Mouse (Mus musculus): Measurements from ENCODE around the gene AC124108.1. TPM values are rescaled to one million over a fixed set of nuclear protein-coding genes. Genes with fewer than 3 reads are reported as not detected.

Gene AC124108.1
- polyA plus RNA-seq, 1 experiment from 2014 or later = not detected

DNA sequence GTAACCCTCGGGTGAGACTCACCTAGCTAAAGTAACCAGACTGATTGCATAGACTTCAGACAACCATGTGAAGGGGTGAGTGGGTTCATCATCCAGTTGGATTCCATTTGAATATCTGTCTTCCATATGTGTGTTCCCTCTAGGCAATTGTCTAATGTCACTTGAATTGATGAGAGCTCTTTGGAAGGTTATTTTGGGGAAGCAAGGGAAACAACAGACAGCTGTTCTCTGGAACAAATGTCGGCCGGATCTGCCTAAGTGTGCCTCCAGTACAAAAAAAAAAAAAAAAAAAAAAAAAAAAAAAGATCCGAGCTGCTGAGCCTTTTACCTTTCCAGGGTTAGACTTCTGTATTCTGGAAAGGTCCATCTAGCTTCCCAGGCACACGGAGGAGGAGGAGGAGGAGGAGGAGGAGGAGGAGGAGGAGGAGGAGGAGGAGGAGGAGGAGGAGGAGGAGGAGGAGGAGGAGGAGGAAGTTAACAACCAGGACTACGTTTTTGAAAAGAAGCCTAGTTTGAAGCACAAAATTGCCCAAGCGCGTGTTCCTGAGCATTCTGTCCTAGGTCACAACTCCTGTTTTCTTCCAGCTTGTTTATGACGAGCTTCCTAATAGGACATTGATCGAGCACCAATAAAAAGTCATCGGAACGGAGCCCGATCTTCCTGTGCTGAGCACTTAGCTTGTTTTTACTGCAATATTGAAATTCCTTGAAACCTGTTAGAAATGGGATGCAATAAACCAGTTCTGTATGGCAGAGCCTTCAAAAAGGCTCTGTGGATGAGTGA, 35.2 kb downstream of the AC124108.1 start:
- Histone ChIP-seq H3K9ac (ENCODE audit: low read depth, low read length) (no peak overlapping the region), H3K27me3 (replicated peaks; ENCODE audit: control insufficient read depth, insufficient read depth, low read length) (no peaks in the 10 kb centered on the region), H3K4me3 (ENCODE audit: low read depth, low read length) (no peak overlapping the region), H3K36me3 (ENCODE audit: control insufficient read depth, insufficient read depth) (no peaks in the 10 kb centered on the region), H3K4me1 (replicated peaks; ENCODE audit: control insufficient read depth, insufficient read depth, low read length) (no peaks in the 10 kb centered on the region), H3K27ac (ENCODE audit: low read depth, low read length) (no peak overlapping the region), H3K4me2 (replicated peaks; ENCODE audit: low read depth) (no peak overlapping the region), H3K9me3 (ENCODE audit: control insufficient read depth) (no peaks in the 10 kb centered on the region)
- no peak for TF ChIP-seq CTCF (IDR thresholded peaks at IDR 0.05; ENCODE audit: low read depth)
- no peak for ATAC-seq
- WGBS = 65% methylated on average over 13 of the region's 13 CpGs

DNA sequence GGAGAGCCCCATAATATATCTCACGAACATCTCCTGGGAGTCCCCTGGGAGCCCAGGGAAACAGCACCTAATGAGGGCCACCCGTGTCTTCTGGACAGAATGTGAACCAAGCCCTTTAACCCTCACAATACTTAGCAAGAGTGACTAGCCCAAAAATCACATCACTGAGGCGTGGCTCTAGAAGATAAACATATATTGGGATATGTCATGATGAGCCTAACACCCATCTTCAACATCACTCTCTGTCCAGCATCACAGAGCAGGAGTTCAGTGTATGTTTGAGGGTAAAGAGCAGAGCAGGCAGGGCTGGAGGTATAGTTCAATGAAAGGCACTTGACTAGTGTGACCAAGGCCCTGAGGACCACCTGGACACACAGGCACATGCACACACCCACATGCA, 38.4 kb downstream of the AC124108.1 start, which contains the start of gene Gm10188:
TSS of gene Gm10188 (minus strand) at position 101 of the 400 bp plus-strand sequence.
- Histone ChIP-seq H3K36me3 (ENCODE audit: control insufficient read depth, insufficient read depth) (no peaks in the 10 kb centered on the region), H3K4me1 (replicated peaks; ENCODE audit: control insufficient read depth, insufficient read depth, low read length) (no peaks in the 10 kb centered on the region), H3K27ac (ENCODE audit: low read depth, low read length) (no peak within 1 kb of the TSS), H3K4me2 (replicated peaks; ENCODE audit: low read depth) (no peak within 1 kb of the TSS), H3K9ac (ENCODE audit: low read depth, low read length) (no peak within 1 kb of the TSS), H3K27me3 (replicated peaks; ENCODE audit: control insufficient read depth, insufficient read depth, low read length) (peaks cover 5% of the 10 kb centered on the region; the same call in 1 of the 2 replicates), H3K9me3 (ENCODE audit: control insufficient read depth) (no peaks in the 10 kb centered on the region), H3K4me3 (ENCODE audit: low read depth, low read length) (no peak within 1 kb of the TSS)
- TF ChIP-seq CTCF (IDR thresholded peaks at IDR 0.05; ENCODE audit: low read depth) = no peak
- ATAC-seq = no peak
- WGBS = 88% methylated on average over 3 of the region's 3 CpGs

DNA sequence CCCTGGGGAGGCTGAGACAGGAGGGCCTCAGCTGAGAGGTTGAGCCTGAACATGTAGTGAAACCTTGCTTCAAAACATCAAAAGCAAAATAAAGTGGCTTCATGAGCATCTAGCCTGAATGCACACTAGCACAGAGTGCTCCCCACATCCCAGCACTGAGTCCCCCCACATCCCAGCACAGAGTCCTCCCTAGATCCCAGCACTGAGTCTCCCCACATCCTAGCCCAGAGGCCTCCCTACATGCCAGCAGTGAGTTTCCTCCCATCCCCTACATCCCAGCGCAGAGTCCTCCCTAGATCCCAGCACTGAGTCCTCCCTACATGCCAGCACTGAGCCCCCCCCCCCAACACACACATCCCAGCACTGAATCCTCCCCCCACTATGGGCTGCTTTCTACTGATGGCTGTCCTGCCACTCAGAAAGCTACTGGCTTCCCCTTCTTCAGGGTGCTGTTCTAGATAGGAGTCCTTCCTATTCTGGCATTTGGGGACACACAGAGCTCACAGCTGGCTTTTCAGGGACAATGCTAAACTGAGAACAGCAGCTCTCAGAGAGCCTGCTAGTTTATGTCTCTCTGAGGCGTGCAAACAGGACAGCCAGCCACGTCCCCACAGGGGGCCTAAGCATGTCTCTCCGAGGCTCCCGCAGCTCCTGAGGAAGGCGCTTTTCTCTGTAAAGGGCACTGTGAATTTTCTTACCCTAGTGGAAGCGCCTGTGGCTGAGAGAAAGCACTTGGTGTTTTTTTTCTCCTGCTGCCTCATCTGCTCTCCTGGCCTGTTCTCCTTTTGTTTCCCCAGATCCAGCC, 40.4 kb downstream of the AC124108.1 start:
- TF ChIP-seq CTCF (IDR thresholded peaks at IDR 0.05; ENCODE audit: low read depth) = no peak
- H3K4me2 ChIP-seq (replicated peaks; ENCODE audit: low read depth) = no peak overlapping the region
- no peaks in the 10 kb centered on the region for H3K4me1 ChIP-seq (replicated peaks; ENCODE audit: control insufficient read depth, insufficient read depth, low read length)
- H3K9me3 ChIP-seq (ENCODE audit: control insufficient read depth) = no peaks in the 10 kb centered on the region
- no peaks in the 10 kb centered on the region for H3K36me3 ChIP-seq (ENCODE audit: control insufficient read depth, insufficient read depth)
- H3K9ac ChIP-seq (ENCODE audit: low read depth, low read length) = no peak overlapping the region
- H3K27me3 ChIP-seq (replicated peaks; ENCODE audit: control insufficient read depth, insufficient read depth, low read length) = peaks cover 7% of the 10 kb centered on the region; the same call in 1 of the 2 replicates
- WGBS = 56% methylated on average over 7 of the region's 7 CpGs
- ATAC-seq = no peak
- H3K4me3 ChIP-seq (ENCODE audit: low read depth, low read length) = no peak overlapping the region
- no peak overlapping the region for H3K27ac ChIP-seq (ENCODE audit: low read depth, low read length)

DNA sequence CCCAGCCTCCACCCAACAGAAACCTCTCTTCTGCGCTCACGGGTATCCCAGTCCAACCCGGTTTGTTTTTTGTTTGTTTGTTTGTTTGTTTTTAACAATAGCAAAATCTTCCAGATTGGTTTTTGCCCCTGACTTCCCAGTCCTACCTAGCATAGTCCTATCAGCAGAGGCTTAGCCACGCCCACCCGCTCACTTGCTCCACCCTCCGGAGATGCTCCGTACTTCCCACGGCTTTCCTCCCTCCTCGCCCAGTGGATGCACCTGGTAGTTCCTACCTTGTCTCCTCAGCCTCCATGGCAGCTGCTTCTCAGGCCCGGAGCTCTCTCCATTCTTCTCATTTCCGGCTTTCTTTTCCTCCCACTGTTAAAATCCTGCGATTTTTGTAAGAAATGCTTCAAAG, 42.3 kb downstream of the AC124108.1 start:
- 19% methylated on average over 12 of the region's 12 CpGs for WGBS
- H3K4me3 ChIP-seq (ENCODE audit: low read depth, low read length) = no peak overlapping the region
- H3K36me3 ChIP-seq (ENCODE audit: control insufficient read depth, insufficient read depth) = no peaks in the 10 kb centered on the region
- no peaks in the 10 kb centered on the region for H3K9me3 ChIP-seq (ENCODE audit: control insufficient read depth)
- H3K9ac ChIP-seq (ENCODE audit: low read depth, low read length) = no peak overlapping the region
- ATAC-seq = peak; percentile 53; the same call in 1 of the 2 replicates
- no peak overlapping the region for H3K4me2 ChIP-seq (replicated peaks; ENCODE audit: low read depth)
- peak; percentile 64 for TF ChIP-seq CTCF (IDR thresholded peaks at IDR 0.05; ENCODE audit: low read depth)
- no peaks in the 10 kb centered on the region for H3K4me1 ChIP-seq (replicated peaks; ENCODE audit: control insufficient read depth, insufficient read depth, low read length)
- H3K27ac ChIP-seq (ENCODE audit: low read depth, low read length) = no peak overlapping the region
- H3K27me3 ChIP-seq (replicated peaks; ENCODE audit: control insufficient read depth, insufficient read depth, low read length) = peaks cover 7% of the 10 kb centered on the region; the same call in 1 of the 2 replicates

DNA sequence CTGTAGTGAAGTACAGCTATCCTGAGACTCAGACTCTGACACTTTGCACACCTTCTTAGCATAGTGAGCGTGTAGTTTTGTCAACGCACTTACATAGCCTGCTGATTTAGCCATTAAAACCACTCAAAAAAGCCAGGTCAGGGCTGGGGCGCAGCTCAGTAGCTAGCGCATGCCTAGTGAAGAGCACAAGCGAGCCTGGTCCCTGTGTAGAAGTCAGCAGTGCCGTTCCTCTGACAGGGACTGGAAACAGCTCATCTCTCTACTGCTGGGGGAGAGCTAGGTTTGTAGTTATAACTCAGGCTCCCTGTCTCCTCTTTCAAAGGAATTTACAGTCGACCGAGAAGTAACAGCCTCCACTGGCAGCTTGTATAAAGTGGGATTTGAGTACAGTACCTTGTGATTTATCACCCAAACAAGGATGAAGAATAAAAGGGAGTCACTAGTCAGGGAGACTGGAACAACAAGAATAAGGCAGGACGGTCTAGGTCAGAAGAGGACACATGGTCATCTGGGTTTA, 43.6 kb downstream of the AC124108.1 start:
- H3K4me2 ChIP-seq (replicated peaks; ENCODE audit: low read depth) = no peak overlapping the region
- WGBS = 55% methylated on average over 9 of the region's 9 CpGs
- ATAC-seq = no peak

DNA sequence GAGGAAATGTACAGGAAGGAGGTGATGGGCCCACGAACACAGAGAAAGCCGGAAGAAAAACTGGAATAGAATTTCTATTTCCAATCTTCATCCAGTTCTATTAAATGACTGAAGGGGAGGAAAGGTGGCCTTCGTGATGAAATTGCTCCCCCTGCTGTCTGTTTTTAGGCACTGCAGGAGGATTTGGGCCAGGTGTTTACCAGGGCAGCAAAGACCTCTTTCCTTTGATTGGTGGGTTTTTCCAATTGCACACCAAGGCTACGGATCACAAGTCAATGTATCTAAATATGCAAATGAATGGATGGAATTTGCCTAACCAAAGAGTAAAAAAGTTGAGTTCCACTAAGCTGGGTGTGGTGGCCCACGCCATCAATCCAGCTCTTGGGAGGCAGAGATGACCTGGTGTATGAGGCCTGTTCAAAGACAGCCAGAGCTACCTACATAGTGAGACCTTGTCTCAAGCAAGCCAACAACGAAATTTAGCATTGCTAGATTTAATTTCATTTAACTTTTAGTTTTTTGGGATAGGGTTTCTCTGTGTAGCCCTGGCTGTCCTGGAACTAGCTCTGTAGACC, 46.4 kb downstream of the AC124108.1 start:
- no peak overlapping the region for H3K27ac ChIP-seq (ENCODE audit: low read depth, low read length)
- peak; percentile 90 for TF ChIP-seq CTCF (IDR thresholded peaks at IDR 0.05; ENCODE audit: low read depth)
- H3K36me3 ChIP-seq (ENCODE audit: control insufficient read depth, insufficient read depth) = no peaks in the 10 kb centered on the region
- H3K4me2 ChIP-seq (replicated peaks; ENCODE audit: low read depth) = no peak overlapping the region
- no peaks in the 10 kb centered on the region for H3K9me3 ChIP-seq (ENCODE audit: control insufficient read depth)
- H3K27me3 ChIP-seq (replicated peaks; ENCODE audit: control insufficient read depth, insufficient read depth, low read length) = peaks cover 10% of the 10 kb centered on the region; the same call in 1 of the 2 replicates
- WGBS = 17% methylated on average over 6 of the region's 6 CpGs
- no peak for ATAC-seq
- no peak overlapping the region for H3K4me3 ChIP-seq (ENCODE audit: low read depth, low read length)
- no peak overlapping the region for H3K9ac ChIP-seq (ENCODE audit: low read depth, low read length)
- no peaks in the 10 kb centered on the region for H3K4me1 ChIP-seq (replicated peaks; ENCODE audit: control insufficient read depth, insufficient read depth, low read length)

More for the DNA sequence above, 43.6 kb downstream of the AC124108.1 start:
- no peak overlapping the region for H3K4me3 ChIP-seq (ENCODE audit: low read depth, low read length)
- H3K9me3 ChIP-seq (ENCODE audit: control insufficient read depth) = no peaks in the 10 kb centered on the region
- TF ChIP-seq CTCF (IDR thresholded peaks at IDR 0.05; ENCODE audit: low read depth) = no peak
- H3K36me3 ChIP-seq (ENCODE audit: control insufficient read depth, insufficient read depth) = no peaks in the 10 kb centered on the region
- H3K9ac ChIP-seq (ENCODE audit: low read depth, low read length) = no peak overlapping the region
- H3K27ac ChIP-seq (ENCODE audit: low read depth, low read length) = no peak overlapping the region
- peaks cover 10% of the 10 kb centered on the region; the same call in 1 of the 2 replicates for H3K27me3 ChIP-seq (replicated peaks; ENCODE audit: control insufficient read depth, insufficient read depth, low read length)
- no peaks in the 10 kb centered on the region for H3K4me1 ChIP-seq (replicated peaks; ENCODE audit: control insufficient read depth, insufficient read depth, low read length)

Data from intestine, postnatal 0 days (tissue).